Mouse (Mus musculus): ENCODE data around the gene Fam71f2.

The Fam71f2 gene

GRCm38 (mm10) chr6:29279293-29279692 lies at the start of gene Fam71f2:
Gene Fam71f2 (plus strand): TSS chr6:29279593.
- no peak for ATAC-seq (ENCODE audit: insufficient number of reproducible peaks, low FRiP score, low TSS enrichment)

GRCm38 (mm10) chr6:29230386-29230785 lies 49.0 kb upstream of the Fam71f2 start:
- ATAC-seq (ENCODE audit: insufficient number of reproducible peaks, low FRiP score, low TSS enrichment) = no peak

- ATAC-seq (ENCODE audit: insufficient number of reproducible peaks, low FRiP score, low TSS enrichment) = no peak; the same call in 1 of the 2 replicates
Measured at GRCm38 (mm10) chr6:29231799-29232198, 47.6 kb upstream of the Fam71f2 start.

- no peak for ATAC-seq (ENCODE audit: insufficient number of reproducible peaks, low FRiP score, low TSS enrichment)
Measured at GRCm38 (mm10) chr6:29232321-29232720, 47.1 kb upstream of the Fam71f2 start.

- ATAC-seq (ENCODE audit: insufficient number of reproducible peaks, low FRiP score, low TSS enrichment) = no peak
Measured at GRCm38 (mm10) chr6:29233710-29234109, 45.7 kb upstream of the Fam71f2 start.

- ATAC-seq (ENCODE audit: insufficient number of reproducible peaks, low FRiP score, low TSS enrichment) = no peak
Measured at GRCm38 (mm10) chr6:29234272-29234671, 45.1 kb upstream of the Fam71f2 start.

- peak; percentile 26; the same call in 1 of the 2 replicates for ATAC-seq (ENCODE audit: insufficient number of reproducible peaks, low FRiP score, low TSS enrichment)
Measured at GRCm38 (mm10) chr6:29240806-29241205, 38.6 kb upstream of the Fam71f2 start.

- ATAC-seq (ENCODE audit: insufficient number of reproducible peaks, low FRiP score, low TSS enrichment) = no peak
Measured at GRCm38 (mm10) chr6:29241697-29242096, 37.7 kb upstream of the Fam71f2 start.

GRCm38 (mm10) chr6:29242265-29242664 lies 37.1 kb upstream of the Fam71f2 start:
- ATAC-seq (ENCODE audit: insufficient number of reproducible peaks, low FRiP score, low TSS enrichment) = no peak

GRCm38 (mm10) chr6:29245272-29246120 lies 33.9 kb upstream of the Fam71f2 start:
- ATAC-seq (ENCODE audit: insufficient number of reproducible peaks, low FRiP score, low TSS enrichment) = no peak

- ATAC-seq (ENCODE audit: insufficient number of reproducible peaks, low FRiP score, low TSS enrichment) = no peak
Measured at GRCm38 (mm10) chr6:29246183-29246582, 33.2 kb upstream of the Fam71f2 start.

- no peak for ATAC-seq (ENCODE audit: insufficient number of reproducible peaks, low FRiP score, low TSS enrichment)
Measured at GRCm38 (mm10) chr6:29246585-29246984, 32.8 kb upstream of the Fam71f2 start.

- ATAC-seq (ENCODE audit: insufficient number of reproducible peaks, low FRiP score, low TSS enrichment) = no peak
Measured at GRCm38 (mm10) chr6:29247072-29247471, 32.3 kb upstream of the Fam71f2 start.

- no peak for ATAC-seq (ENCODE audit: insufficient number of reproducible peaks, low FRiP score, low TSS enrichment)
Measured at GRCm38 (mm10) chr6:29259418-29259817, 20.0 kb upstream of the Fam71f2 start.

GRCm38 (mm10) chr6:29261831-29262230 lies 17.6 kb upstream of the Fam71f2 start:
- no peak for ATAC-seq (ENCODE audit: insufficient number of reproducible peaks, low FRiP score, low TSS enrichment)

- no peak for ATAC-seq (ENCODE audit: insufficient number of reproducible peaks, low FRiP score, low TSS enrichment)
Measured at GRCm38 (mm10) chr6:29263650-29264455, 15.5 kb upstream of the Fam71f2 start.

- no peak for ATAC-seq (ENCODE audit: insufficient number of reproducible peaks, low FRiP score, low TSS enrichment)
Measured at GRCm38 (mm10) chr6:29264456-29264781, 15.0 kb upstream of the Fam71f2 start.

GRCm38 (mm10) chr6:29266936-29267335 lies 12.5 kb upstream of the Fam71f2 start:
- ATAC-seq (ENCODE audit: insufficient number of reproducible peaks, low FRiP score, low TSS enrichment) = no peak

- ATAC-seq (ENCODE audit: insufficient number of reproducible peaks, low FRiP score, low TSS enrichment) = no peak
Measured at GRCm38 (mm10) chr6:29269006-29269668, 10.3 kb upstream of the Fam71f2 start.

- no peak for ATAC-seq (ENCODE audit: insufficient number of reproducible peaks, low FRiP score, low TSS enrichment)
Measured at GRCm38 (mm10) chr6:29270961-29271360, 8.4 kb upstream of the Fam71f2 start.
